Mouse (Mus musculus): ENCODE measurements at regions not wholly inside any gene's neighbourhood (a gene's known extent, or its start where the extent isn't known, plus 50 kb on each side); places are given as distances from the start of the nearest gene placed in this dataset.
A peak's percentile ranks its signal among the peaks of the same experiment; 100 is the strongest.

GRCm38 (mm10) chr16:85347621-85348020 is 174.1 kb upstream of the App start:
- Histone ChIP-seq H3K27me3 (no peaks in the 10 kb centered on the region), H3K36me3 (no peaks in the 10 kb centered on the region), H3K9me3 (replicated peaks) (no peaks in the 10 kb centered on the region), H3K4me2 (no peak overlapping the region), H3K4me1 (no peaks in the 10 kb centered on the region), H3K9ac (no peak overlapping the region), H3K27ac (no peak overlapping the region), H3K4me3 (replicated peaks) (no peak overlapping the region)
- ATAC-seq (replicated peaks; ENCODE audit: low FRiP score): no peak
- WGBS: 88% methylated on average over 4 of the region's 4 CpGs

- Histone ChIP-seq H3K36me3 (no peaks in the 10 kb centered on the region), H3K4me3 (replicated peaks) (no peak overlapping the region), H3K9ac (no peak overlapping the region), H3K4me1 (no peaks in the 10 kb centered on the region), H3K27ac (no peak overlapping the region), H3K9me3 (replicated peaks) (no peaks in the 10 kb centered on the region), H3K4me2 (no peak overlapping the region), H3K27me3 (no peaks in the 10 kb centered on the region)
- 53% methylated on average over 4 of the region's 4 CpGs for WGBS
- ATAC-seq (replicated peaks; ENCODE audit: low FRiP score): peak; percentile 67; the same call in 1 of the 2 replicates
These were observed 163.0 kb upstream of the App start for GRCm38 (mm10) chr16:85336495-85337119.

GRCm38 (mm10) chr16:85333543-85333942 is 160.0 kb upstream of the App start:
- no peaks in the 10 kb centered on the region for H3K27me3 ChIP-seq
- H3K9ac ChIP-seq: no peak overlapping the region
- 59% methylated on average over 3 of the region's 3 CpGs for WGBS
- H3K9me3 ChIP-seq (replicated peaks): no peaks in the 10 kb centered on the region
- H3K4me2 ChIP-seq: no peak overlapping the region
- no peak; the same call in 1 of the 2 replicates for ATAC-seq (replicated peaks; ENCODE audit: low FRiP score)
- H3K36me3 ChIP-seq: no peaks in the 10 kb centered on the region
- no peak overlapping the region for H3K4me3 ChIP-seq (replicated peaks)
- H3K27ac ChIP-seq: no peak overlapping the region
- H3K4me1 ChIP-seq: no peaks in the 10 kb centered on the region

- Histone ChIP-seq H3K4me1 (no peaks in the 10 kb centered on the region), H3K4me2 (no peak overlapping the region), H3K4me3 (replicated peaks) (no peak overlapping the region), H3K9ac (no peak overlapping the region), H3K27me3 (no peaks in the 10 kb centered on the region), H3K27ac (no peak overlapping the region), H3K9me3 (replicated peaks) (no peaks in the 10 kb centered on the region), H3K36me3 (no peaks in the 10 kb centered on the region)
- no peak for ATAC-seq (replicated peaks; ENCODE audit: low FRiP score)
- 66% methylated on average over 8 of the region's 8 CpGs for WGBS
These were observed 138.5 kb upstream of the App start for GRCm38 (mm10) chr16:85312018-85312417.

- Histone ChIP-seq H3K4me1 (no peaks in the 10 kb centered on the region), H3K4me2 (no peak overlapping the region), H3K9me3 (replicated peaks) (no peaks in the 10 kb centered on the region), H3K27ac (no peak overlapping the region), H3K9ac (no peak overlapping the region), H3K27me3 (no peaks in the 10 kb centered on the region), H3K36me3 (no peaks in the 10 kb centered on the region), H3K4me3 (replicated peaks) (no peak overlapping the region)
- WGBS: 56% methylated on average over 3 of the region's 3 CpGs
- ATAC-seq (replicated peaks; ENCODE audit: low FRiP score): no peak
These were observed 135.9 kb upstream of the App start for GRCm38 (mm10) chr16:85309493-85309892.

GRCm38 (mm10) chr16:85308429-85308828 is 134.9 kb upstream of the App start:
- Histone ChIP-seq H3K4me2 (no peak overlapping the region), H3K9me3 (replicated peaks) (no peaks in the 10 kb centered on the region), H3K9ac (no peak overlapping the region), H3K4me3 (replicated peaks) (no peak overlapping the region), H3K27me3 (no peaks in the 10 kb centered on the region), H3K4me1 (no peaks in the 10 kb centered on the region), H3K36me3 (no peaks in the 10 kb centered on the region), H3K27ac (no peak overlapping the region)
- WGBS: 79% methylated on average over 2 of the region's 2 CpGs
- no peak for ATAC-seq (replicated peaks; ENCODE audit: low FRiP score)

GRCm38 (mm10) chr16:85307940-85308339 is 134.4 kb upstream of the App start:
- Histone ChIP-seq H3K4me3 (replicated peaks) (no peak overlapping the region), H3K9me3 (replicated peaks) (no peaks in the 10 kb centered on the region), H3K9ac (no peak overlapping the region), H3K36me3 (no peaks in the 10 kb centered on the region), H3K4me1 (no peaks in the 10 kb centered on the region), H3K27ac (no peak overlapping the region), H3K4me2 (no peak overlapping the region), H3K27me3 (no peaks in the 10 kb centered on the region)
- no peak for ATAC-seq (replicated peaks; ENCODE audit: low FRiP score)
- WGBS: 39% methylated on average over 7 of the region's 7 CpGs

- ATAC-seq (replicated peaks; ENCODE audit: low FRiP score): no peak
- Histone ChIP-seq H3K4me3 (replicated peaks) (no peak overlapping the region), H3K4me2 (no peak overlapping the region), H3K27me3 (no peaks in the 10 kb centered on the region), H3K36me3 (no peaks in the 10 kb centered on the region), H3K4me1 (no peaks in the 10 kb centered on the region), H3K9ac (no peak overlapping the region), H3K27ac (no peak overlapping the region), H3K9me3 (replicated peaks) (no peaks in the 10 kb centered on the region)
- 73% methylated on average over 13 of the region's 13 CpGs for WGBS
These were observed 126.7 kb upstream of the App start for GRCm38 (mm10) chr16:85300092-85300853.

GRCm38 (mm10) chr16:85298559-85298958 is 125.0 kb upstream of the App start:
- WGBS: 56% methylated on average over 2 of the region's 2 CpGs
- no peak overlapping the region for H3K4me3 ChIP-seq (replicated peaks)
- no peak overlapping the region for H3K4me2 ChIP-seq
- no peak for ATAC-seq (replicated peaks; ENCODE audit: low FRiP score)
- no peaks in the 10 kb centered on the region for H3K4me1 ChIP-seq
- no peaks in the 10 kb centered on the region for H3K27me3 ChIP-seq
- no peak overlapping the region for H3K9ac ChIP-seq
- H3K36me3 ChIP-seq: no peaks in the 10 kb centered on the region
- H3K27ac ChIP-seq: no peak overlapping the region
- no peaks in the 10 kb centered on the region for H3K9me3 ChIP-seq (replicated peaks)

GRCm38 (mm10) chr16:85290986-85291952 is 117.7 kb upstream of the App start:
- Histone ChIP-seq H3K27ac (no peak overlapping the region), H3K4me2 (no peak overlapping the region), H3K9me3 (replicated peaks) (no peaks in the 10 kb centered on the region), H3K4me3 (replicated peaks) (no peak overlapping the region), H3K27me3 (no peaks in the 10 kb centered on the region), H3K4me1 (no peaks in the 10 kb centered on the region), H3K9ac (no peak overlapping the region), H3K36me3 (no peaks in the 10 kb centered on the region)
- WGBS: 87% methylated on average over 9 of the region's 9 CpGs
- no peak for ATAC-seq (replicated peaks; ENCODE audit: low FRiP score)

- WGBS: 65% methylated on average over 1 of the region's 1 CpGs
- no peak overlapping the region for H3K4me3 ChIP-seq (replicated peaks)
These were observed 104.3 kb upstream of the App start for GRCm38 (mm10) chr16:85277862-85278261.

GRCm38 (mm10) chr16:85269681-85270080 is 96.1 kb upstream of the App start:
- Histone ChIP-seq H3K4me1 (peaks cover 6% of the 10 kb centered on the region; the same call in 1 of the 2 replicates), H3K9me3 (replicated peaks) (no peaks in the 10 kb centered on the region), H3K9ac (no peak overlapping the region), H3K4me3 (replicated peaks) (no peak overlapping the region), H3K36me3 (no peaks in the 10 kb centered on the region), H3K27me3 (no peaks in the 10 kb centered on the region), H3K4me2 (no peak overlapping the region), H3K27ac (no peak overlapping the region)
- WGBS: 74% methylated on average over 8 of the region's 8 CpGs
- ATAC-seq (replicated peaks; ENCODE audit: low FRiP score): no peak

More at GRCm38 (mm10) chr16:85277862-85278261, 104.3 kb upstream of the App start:
- ATAC-seq (replicated peaks; ENCODE audit: low FRiP score): no peak
- Histone ChIP-seq H3K4me2 (no peak overlapping the region), H3K9me3 (replicated peaks) (no peaks in the 10 kb centered on the region), H3K27me3 (no peaks in the 10 kb centered on the region), H3K4me1 (no peaks in the 10 kb centered on the region), H3K9ac (no peak overlapping the region), H3K27ac (no peak overlapping the region), H3K36me3 (no peaks in the 10 kb centered on the region)

Measured in kidney, embryonic 15.5 days (tissue).